Mouse (Mus musculus) kidney, postnatal 14 days (tissue): ENCODE data around the gene Tox2.

Experiments
- DNase-seq: peaks from one replicate; pipeline ENCODE4 v3.0.0; 2022; ENCODE audit warnings: mixed read lengths

Gene Tox2

GRCm38 (mm10) chr2:163202884-163203634 lies at the start of gene Tox2:
Gene Tox2 (plus strand): TSS chr2:163203125.
- peak; percentile 60 for DNase-seq

- DNase-seq = no peak
Observed at GRCm38 (mm10) chr2:163154673-163155072, 48.3 kb upstream of the Tox2 start.

GRCm38 (mm10) chr2:163158979-163159378 lies 43.9 kb upstream of the Tox2 start:
- no peak for DNase-seq

GRCm38 (mm10) chr2:163164461-163164990 lies 38.4 kb upstream of the Tox2 start:
- no peak for DNase-seq

GRCm38 (mm10) chr2:163166067-163166805 lies 36.7 kb upstream of the Tox2 start:
- DNase-seq = no peak

- DNase-seq = no peak
Observed at GRCm38 (mm10) chr2:163171891-163172290, 31.0 kb upstream of the Tox2 start.

GRCm38 (mm10) chr2:163174066-163174465 lies 28.9 kb upstream of the Tox2 start:
- no peak for DNase-seq

GRCm38 (mm10) chr2:163175831-163176230 lies 27.1 kb upstream of the Tox2 start:
- no peak for DNase-seq

GRCm38 (mm10) chr2:163176502-163176901 lies 26.4 kb upstream of the Tox2 start:
- no peak for DNase-seq

GRCm38 (mm10) chr2:163187552-163187951 lies 15.4 kb upstream of the Tox2 start:
- DNase-seq = no peak

- DNase-seq = no peak
Observed at GRCm38 (mm10) chr2:163189596-163189995, 13.3 kb upstream of the Tox2 start.

- no peak for DNase-seq
Observed at GRCm38 (mm10) chr2:163190004-163190441, 12.9 kb upstream of the Tox2 start.

GRCm38 (mm10) chr2:163192485-163192884 lies 10.4 kb upstream of the Tox2 start:
- DNase-seq = no peak

- no peak for DNase-seq
Observed at GRCm38 (mm10) chr2:163194015-163194414, 8.9 kb upstream of the Tox2 start.

GRCm38 (mm10) chr2:163194543-163194942 lies 8.4 kb upstream of the Tox2 start:
- no peak for DNase-seq

GRCm38 (mm10) chr2:163195106-163195833 lies 7.7 kb upstream of the Tox2 start:
- no peak for DNase-seq

GRCm38 (mm10) chr2:163195834-163196145 lies 7.1 kb upstream of the Tox2 start:
- no peak for DNase-seq

- DNase-seq = no peak
Observed at GRCm38 (mm10) chr2:163201897-163202296, 1.0 kb upstream of the Tox2 start.

- DNase-seq = no peak
Observed at GRCm38 (mm10) chr2:163202553-163202883, 407 bp upstream of the Tox2 start.

GRCm38 (mm10) chr2:163203635-163204547 lies 966 bp downstream of the Tox2 start:
- no peak for DNase-seq

GRCm38 (mm10) chr2:163204548-163205261 lies 1.8 kb downstream of the Tox2 start:
- DNase-seq = peak; percentile 20

GRCm38 (mm10) chr2:163205262-163205647 lies 2.3 kb downstream of the Tox2 start:
- no peak for DNase-seq
